Mouse (Mus musculus): ENCODE results near the gene Best3.
"Not testable (repeated sequence)": the region's sequence is repeated elsewhere in the genome, so short reads cannot be mapped to it uniquely, and the experiment has no call there.

Gene Best3

GRCm38 (mm10) chr10:117025776-117026175, 39.7 kb downstream of the Best3 start:
- not testable (repeated sequence) for DNase-seq (ENCODE audit: low spot score in 2 of 2)

DNA sequence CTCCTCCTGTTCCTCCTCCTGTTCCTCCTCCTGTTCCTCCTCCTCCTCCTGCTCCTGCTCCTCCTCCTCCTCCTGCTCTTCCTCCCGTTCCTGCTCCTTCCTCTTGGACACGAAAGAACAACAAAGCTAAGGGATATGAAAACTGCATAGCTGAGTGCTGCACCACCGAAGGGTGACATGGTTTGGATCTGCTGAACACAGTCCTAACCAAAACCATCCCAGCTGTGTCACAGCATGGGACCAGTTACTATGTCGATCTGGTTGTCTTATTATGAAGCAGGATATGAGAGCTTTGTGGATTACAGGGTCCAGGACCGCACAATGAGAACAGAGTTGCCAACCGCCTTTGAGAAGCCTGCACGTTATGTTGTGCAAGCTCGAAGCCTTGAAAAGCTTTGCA, 40.1 kb downstream of the Best3 start:
- no peak for DNase-seq (ENCODE audit: low spot score in 2 of 2)

GRCm38 (mm10) chr10:117031160-117031559, 45.0 kb downstream of the Best3 start:
- no peak for DNase-seq (ENCODE audit: low spot score in 2 of 2)

DNA sequence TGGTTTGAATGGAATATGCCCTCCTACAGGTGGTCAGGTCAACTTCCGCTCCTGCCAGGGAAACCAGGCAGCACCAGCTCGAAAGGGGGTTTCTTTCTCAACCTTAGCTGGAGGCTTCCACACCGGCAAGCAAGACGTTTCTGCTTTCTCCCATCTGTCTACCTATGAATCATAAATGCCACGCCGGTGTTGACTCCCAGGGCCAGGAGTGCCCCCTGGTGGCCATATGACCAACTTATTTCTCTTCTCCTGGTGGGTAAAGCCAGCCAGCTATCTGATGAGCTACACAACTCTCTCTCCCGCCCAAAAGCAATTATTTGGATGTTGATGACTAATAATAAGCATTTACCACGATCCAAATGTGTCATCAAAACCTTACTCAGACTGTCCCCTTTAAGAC, 47.7 kb downstream of the Best3 start:
- DNase-seq (ENCODE audit: low spot score in 2 of 2): peak; percentile 55 to 81

DNA sequence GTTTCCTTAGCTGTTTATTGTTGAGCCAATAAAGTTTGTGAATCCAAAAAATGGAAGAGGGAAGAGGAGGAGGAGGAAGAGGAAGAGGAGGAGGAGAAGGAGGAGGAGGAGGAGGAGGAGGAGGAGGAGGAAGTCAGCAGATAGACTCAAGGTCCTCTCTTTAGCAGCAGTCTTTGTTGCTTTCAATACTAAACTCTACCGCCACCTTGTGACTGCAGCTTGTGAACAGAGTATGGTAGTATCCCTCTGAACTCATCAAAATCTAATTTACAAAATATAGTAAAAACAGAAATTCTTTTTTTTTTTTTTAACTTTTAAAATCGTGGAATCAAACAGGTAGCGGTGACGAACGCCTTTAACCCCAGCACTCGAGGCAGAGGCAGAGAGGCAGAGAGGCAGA, 54.2 kb downstream of the Best3 start:
- DNase-seq (ENCODE audit: low spot score in 2 of 2): no peak

GRCm38 (mm10) chr10:117042295-117042694, 56.2 kb downstream of the Best3 start:
- DNase-seq (ENCODE audit: low spot score in 2 of 2): no peak

- DNase-seq (ENCODE audit: low spot score in 2 of 2): not testable (repeated sequence)
Observed at GRCm38 (mm10) chr10:117043497-117044166, 57.5 kb downstream of the Best3 start.

DNA sequence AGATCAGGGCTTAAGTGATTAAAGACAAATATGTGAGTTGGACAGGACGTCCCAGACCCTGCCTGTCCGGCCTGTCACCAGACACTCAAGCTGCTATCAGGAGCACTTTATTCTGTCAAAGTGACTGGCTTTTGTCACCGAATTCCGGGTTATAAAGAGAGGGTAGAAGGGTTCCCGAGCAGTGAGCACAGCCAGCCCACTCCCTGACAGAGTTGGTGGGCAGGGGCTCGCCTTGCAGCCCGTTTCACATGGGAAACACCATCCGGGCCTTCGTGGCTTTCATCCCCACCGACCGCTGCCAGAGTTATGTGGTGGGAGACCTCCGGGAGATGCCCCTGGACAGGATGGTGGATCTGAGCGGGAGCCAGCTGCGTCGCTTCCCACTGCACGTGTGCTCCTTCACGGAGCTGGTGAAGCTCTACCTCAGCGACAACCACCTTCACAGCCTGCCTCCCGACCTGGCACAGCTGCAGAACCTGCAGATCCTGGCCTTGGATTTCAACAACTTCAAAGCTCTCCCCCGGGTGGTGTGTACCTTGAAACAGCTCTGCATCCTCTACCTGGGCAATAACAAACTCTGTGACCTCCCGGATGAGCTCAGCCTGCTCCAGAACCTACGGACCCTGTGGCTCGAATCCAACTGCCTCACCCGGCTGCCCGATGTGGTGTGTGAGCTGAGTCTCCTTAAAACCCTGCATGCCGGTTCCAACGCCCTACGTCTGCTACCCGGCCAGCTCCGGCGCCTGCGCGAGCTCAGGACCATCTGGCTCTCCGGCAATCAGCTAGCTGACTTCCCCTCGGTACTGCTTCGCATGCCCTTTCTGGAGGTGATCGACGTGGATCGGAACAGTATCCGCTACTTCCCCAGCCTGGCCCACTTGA, 59.3 kb downstream of the Best3 start, which contains the start of gene Lrrc10:
TSS of gene Lrrc10 (plus strand) at position 167 of the 882 bp plus-strand sequence.
- peak in 1 of 2 experiments; percentile 25 for DNase-seq (ENCODE audit: low spot score in 2 of 2)

GRCm38 (mm10) chr10:117049253-117049652, 63.1 kb downstream of the Best3 start:
- DNase-seq (ENCODE audit: low spot score in 2 of 2): no peak

DNA sequence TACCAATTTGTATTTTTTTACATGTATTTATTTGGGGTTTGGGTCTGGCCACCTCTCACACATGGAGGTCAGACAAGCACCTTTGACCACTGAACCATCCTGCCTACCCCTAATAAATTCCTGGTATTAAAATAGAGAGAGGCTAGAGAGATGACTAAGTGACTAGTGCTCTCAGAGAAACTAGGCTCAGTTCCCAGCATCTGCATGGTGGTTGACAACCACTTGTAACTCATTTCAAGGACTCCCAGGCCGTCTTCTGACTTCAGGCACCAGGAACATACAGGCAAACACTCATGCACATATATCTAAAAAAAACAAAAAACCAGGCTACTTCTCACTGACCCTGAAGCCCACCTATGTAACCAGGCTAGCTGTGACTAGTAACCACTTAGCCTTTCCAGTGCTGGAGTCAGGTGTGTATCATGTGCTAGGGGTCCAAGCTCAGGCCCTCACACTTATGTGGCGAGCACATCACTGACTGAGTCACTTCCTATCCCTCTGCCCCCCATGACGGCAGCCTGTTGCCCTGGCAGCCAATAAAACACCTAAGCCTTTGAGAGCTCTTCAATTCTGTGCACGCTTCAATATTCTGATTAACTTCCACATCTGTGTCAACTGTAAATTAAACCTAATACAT, 64.0 kb downstream of the Best3 start:
- DNase-seq (ENCODE audit: low spot score in 2 of 2): no peak

GRCm38 (mm10) chr10:117055668-117056067, 69.6 kb downstream of the Best3 start:
- DNase-seq (ENCODE audit: low spot score in 2 of 2): no peak

GRCm38 (mm10) chr10:117062894-117063253, 76.8 kb downstream of the Best3 start:
- DNase-seq (ENCODE audit: low spot score in 2 of 2): no peak

DNA sequence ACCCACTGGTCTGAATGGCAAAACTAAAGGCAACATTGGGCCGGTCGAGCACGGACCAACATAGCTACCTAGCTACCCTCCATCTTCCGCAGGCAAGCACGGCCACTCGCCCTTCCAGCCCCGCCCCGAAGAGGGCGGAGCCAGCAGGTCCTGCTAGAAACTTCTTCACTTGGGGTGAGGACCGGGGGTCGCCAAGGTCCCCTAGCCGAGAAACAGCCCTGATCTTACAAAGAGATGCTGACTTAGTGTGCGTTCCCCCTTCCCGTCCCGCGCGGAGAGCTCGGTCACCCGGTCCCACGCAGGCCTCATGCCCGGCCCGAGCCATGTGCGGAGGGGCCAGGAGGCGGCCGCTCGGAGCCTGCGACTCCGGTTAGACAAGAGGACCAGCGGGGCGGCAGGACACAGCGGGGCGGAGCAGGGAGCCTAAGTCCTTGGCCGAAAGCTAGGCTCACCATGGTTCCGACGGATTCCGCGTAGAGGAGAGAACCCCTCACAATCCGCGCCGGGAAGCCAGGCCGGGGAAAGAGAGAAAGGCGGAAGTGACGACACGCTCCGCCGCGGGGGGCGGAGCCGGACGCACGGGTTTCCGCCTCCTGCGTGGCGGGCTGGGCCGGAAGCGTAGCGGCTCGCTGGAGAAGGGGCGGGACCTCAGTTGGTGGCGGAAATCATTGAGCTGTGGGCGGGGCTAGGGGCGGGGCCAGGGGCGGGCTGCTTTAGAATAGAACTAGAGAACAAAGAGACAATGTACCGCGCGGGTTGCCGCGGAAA, 77.3 kb downstream of the Best3 start, which contains the start of gene Cct2:
TSS of gene Cct2 (minus strand) at position 561 of the 768 bp plus-strand sequence.
- DNase-seq (ENCODE audit: low spot score in 2 of 2): peak; percentile 83 to 93

DNA sequence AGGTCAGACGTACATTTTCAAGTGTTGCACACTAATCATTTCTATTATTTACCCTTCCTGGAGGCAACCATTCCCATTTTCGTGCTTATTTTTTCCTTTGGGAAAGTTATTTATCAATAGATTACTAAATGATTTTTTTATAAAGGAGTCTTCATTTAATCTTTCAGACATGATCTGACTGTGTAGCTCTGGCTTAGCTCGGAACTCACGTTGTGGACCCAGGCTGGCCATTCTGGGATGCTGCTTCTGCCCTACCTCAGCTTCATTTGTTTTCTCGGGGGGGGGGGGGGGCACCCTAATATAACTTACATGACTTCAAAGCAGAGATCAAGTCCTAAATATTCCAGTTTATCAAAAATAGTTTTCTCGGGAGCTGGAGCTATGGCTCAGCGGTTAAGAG, 78.0 kb downstream of the Best3 start:
- no peak for DNase-seq (ENCODE audit: low spot score in 2 of 2)

DNA sequence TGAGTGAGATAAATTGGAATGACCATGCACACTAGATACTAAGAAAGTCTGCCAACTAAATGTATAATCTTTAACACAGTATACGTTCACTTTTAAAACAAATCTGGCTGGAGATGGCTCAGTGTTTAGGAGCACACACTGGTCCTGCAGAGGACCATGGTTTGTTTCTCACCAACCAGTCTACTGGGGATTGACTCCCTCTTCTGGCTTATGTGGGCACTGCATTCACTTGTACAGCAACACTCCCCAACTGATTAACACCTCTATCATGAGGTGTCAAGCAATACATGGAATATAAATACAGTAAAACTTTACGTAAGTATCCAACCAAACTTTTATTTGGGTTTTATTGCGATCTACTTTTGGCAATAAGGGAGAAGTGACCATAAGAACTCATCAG, 83.0 kb downstream of the Best3 start:
- DNase-seq (ENCODE audit: low spot score in 2 of 2): no peak

- DNase-seq (ENCODE audit: low spot score in 2 of 2): no peak
Observed at GRCm38 (mm10) chr10:117072191-117072888, 86.2 kb downstream of the Best3 start.

DNA sequence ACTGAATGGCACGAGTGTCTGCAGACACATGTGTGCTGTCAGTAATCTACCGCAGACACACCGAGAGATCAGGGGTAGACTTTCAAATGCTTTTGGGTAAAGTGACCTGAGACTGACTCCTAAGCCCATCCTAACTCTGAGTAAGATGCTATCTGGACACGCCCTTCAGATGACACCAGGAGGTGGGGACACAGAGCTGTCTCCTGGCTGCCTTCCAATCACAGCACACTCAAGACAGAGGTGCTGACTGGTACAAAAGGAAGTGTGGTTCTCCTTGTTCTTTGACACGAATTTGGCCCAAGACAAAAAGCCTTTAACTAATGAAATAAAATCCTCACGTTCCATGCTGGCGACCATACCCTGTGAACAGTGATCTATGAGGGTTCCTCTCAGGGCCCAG, 87.1 kb downstream of the Best3 start:
- no peak for DNase-seq (ENCODE audit: low spot score in 2 of 2)
